8 mouse cellular contexts compared by ENCODE assay signal in genomic region chr12:33285933-33286649, GRCm38 (mm10).
DNase-seq lines count a peak whose midpoint lies in the region; ATAC-seq and TF ChIP-seq lines count a peak whose summit lies in the region.

No protein-coding gene starts in this region.

- TF ChIP-seq CTCF in brain, embryonic 14.5 days (IDR thresholded peaks at IDR 0.05; ENCODE audit: borderline replicate concordance, extremely low read depth, insufficient read depth, insufficient read length), result no peak

- ATAC-seq in intestine, embryonic 15.5 days, result 0 out of 2 replicates have a peak, but pooled peaks have one; percentile 21
- peak; percentile 35 for ATAC-seq in lung, embryonic 16.5 days (ENCODE audit: low read depth)
- ATAC-seq in inflammation-experienced regulatory T-cells, adult 6 months, result no peak
- no peak for ATAC-seq in megakaryocyte progenitor cell, adult 5-6 weeks (replicated peaks; ENCODE audit: poor library complexity)

- H3K9me3 ChIP-seq in intestine, embryonic 15.5 days, result no peaks in the 10 kb centered on the region
- H3K9me3 ChIP-seq in lung, embryonic 16.5 days (ENCODE audit: control insufficient read depth, low read length), result no peaks in the 10 kb centered on the region

- H3K4me1 ChIP-seq in intestine, embryonic 15.5 days (replicated peaks), result peaks cover 7% of the 10 kb centered on the region
- H3K4me1 ChIP-seq in lung, embryonic 16.5 days (replicated peaks; ENCODE audit: control insufficient read depth, insufficient read depth, low read length), result peaks cover 27% of the 10 kb centered on the region

- peak; percentile 38 to 64 for DNase-seq in cerebellum, postnatal 14 days
- DNase-seq in cerebellum, adult 11 months, result no peak
- peak; percentile 62 for DNase-seq in brain, embryonic 14.5 days (ENCODE audit: low read depth)
- no peak for DNase-seq in gastrocnemius, adult 8-10 months (ENCODE audit: low spot score in 2 of 2)

- no peak overlapping the region for H3K4me2 ChIP-seq in intestine, embryonic 15.5 days (replicated peaks)
- H3K4me2 ChIP-seq in lung, embryonic 16.5 days (ENCODE audit: low read depth, low read length), result no peak overlapping the region

- H3K27me3 ChIP-seq in intestine, embryonic 15.5 days (replicated peaks), result no peaks in the 10 kb centered on the region
- no peaks in the 10 kb centered on the region for H3K27me3 ChIP-seq in lung, embryonic 16.5 days (ENCODE audit: control insufficient read depth, insufficient read depth, low read depth, low read length)

- H3K27ac ChIP-seq in intestine, embryonic 15.5 days, result no peak overlapping the region
- no peak overlapping the region for H3K27ac ChIP-seq in lung, embryonic 16.5 days (ENCODE audit: low read length)

- no peaks in the 10 kb centered on the region for H3K36me3 ChIP-seq in intestine, embryonic 15.5 days
- no peaks in the 10 kb centered on the region for H3K36me3 ChIP-seq in lung, embryonic 16.5 days (ENCODE audit: control insufficient read depth, insufficient read depth, low read length)

- H3K9ac ChIP-seq in intestine, embryonic 15.5 days, result no peak overlapping the region
- no peak overlapping the region for H3K9ac ChIP-seq in lung, embryonic 16.5 days (ENCODE audit: low read length)

- H3K4me3 ChIP-seq in intestine, embryonic 15.5 days (replicated peaks), result no peak overlapping the region
- no peak overlapping the region for H3K4me3 ChIP-seq in lung, embryonic 16.5 days (ENCODE audit: low read length)

- 56% methylated on average over 9 of the region's 9 CpGs for WGBS in intestine, embryonic 15.5 days
- 54% methylated on average over 9 of the region's 9 CpGs for WGBS in lung, embryonic 16.5 days

- no peak for TF ChIP-seq POLR2A in brain, embryonic 14.5 days (IDR thresholded peaks at IDR 0.05; ENCODE audit: borderline replicate concordance, extremely low read depth, insufficient read depth, insufficient read length, poor library complexity, severe bottlenecking)

Comparison
In these comparisons a context has a peak if more than half of its experiments do, and no peak if none do; other contexts are left out.
1. DNase-seq: peak in cerebellum, postnatal 14 days (2 of 2) and brain, embryonic 14.5 days (single experiment); none in cerebellum, adult 11 months (single experiment) and gastrocnemius, adult 8-10 months (0 of 2).
2. ATAC-seq: peak in intestine, embryonic 15.5 days (single experiment) and lung, embryonic 16.5 days (single experiment); none in inflammation-experienced regulatory T-cells, adult 6 months (single experiment) and megakaryocyte progenitor cell, adult 5-6 weeks (single experiment).